Mouse (Mus musculus) frontal cortex, postnatal 10 days (tissue): Measurements from ENCODE around the gene 2210016F16Rik.
"Not testable (repeated sequence)": the region's sequence is repeated elsewhere in the genome, so short reads cannot be mapped to it uniquely, and the experiment has no call there.

Experiments
- DNase-seq, 2 experiments: peaks; one replicate each; pipeline ENCODE4 v3.0.0; 2022; ENCODE audit warnings: low spot score in 2 of 2, mixed read lengths in 1 of 2

2210016F16Rik gene

GRCm38 (mm10) chr13:58373153-58373470 is 11.9 kb downstream of the 2210016F16Rik start:
- DNase-seq: no peak

GRCm38 (mm10) chr13:58372278-58373152 is 12.5 kb downstream of the 2210016F16Rik start:
- DNase-seq: no peak

GRCm38 (mm10) chr13:58368835-58369234 is 16.2 kb downstream of the 2210016F16Rik start:
- DNase-seq: no peak

- no peak for DNase-seq
These were observed 17.4 kb downstream of the 2210016F16Rik start for GRCm38 (mm10) chr13:58367641-58368040.

- no peak for DNase-seq
These were observed 18.7 kb downstream of the 2210016F16Rik start for GRCm38 (mm10) chr13:58366373-58366772.

GRCm38 (mm10) chr13:58365179-58365578 is 19.8 kb downstream of the 2210016F16Rik start:
- not testable (repeated sequence) for DNase-seq

- no peak for DNase-seq
These were observed 20.5 kb downstream of the 2210016F16Rik start for GRCm38 (mm10) chr13:58364353-58365175.

GRCm38 (mm10) chr13:58359304-58359653 is 25.7 kb downstream of the 2210016F16Rik start:
- no peak for DNase-seq

GRCm38 (mm10) chr13:58358629-58359303 is 26.3 kb downstream of the 2210016F16Rik start, which contains the start of gene Kif27:
Kif27 (minus strand) TSS chr13:58359122.
- peak; percentile 20 to 43 for DNase-seq

GRCm38 (mm10) chr13:58352996-58353395 is 32.0 kb downstream of the 2210016F16Rik start:
- no peak for DNase-seq

GRCm38 (mm10) chr13:58350606-58351005 is 34.4 kb downstream of the 2210016F16Rik start:
- no peak for DNase-seq

GRCm38 (mm10) chr13:58344505-58344904 is 40.5 kb downstream of the 2210016F16Rik start:
- no peak for DNase-seq

- DNase-seq: no peak
These were observed 47.6 kb downstream of the 2210016F16Rik start for GRCm38 (mm10) chr13:58337456-58337855.

GRCm38 (mm10) chr13:58334116-58334515 is 50.9 kb downstream of the 2210016F16Rik start:
- DNase-seq: no peak
